Mouse (Mus musculus) heart, embryonic 13.5 days (tissue): ENCODE measurements at regions not wholly inside any gene's neighbourhood (a gene's known extent, or its start where the extent isn't known, plus 50 kb on each side); places are given as distances from the start of the nearest gene placed in this dataset.

Experiments used
- ATAC-seq: fragments of 200-750 bp; cut with Nextera tagmentation; 2 replicates; pipeline ENCODE4 v1.8.0; 2017; ENCODE audit warnings: moderate TSS enrichment; ENCODE audit not compliant: insufficient number of reproducible peaks, low FRiP score, low TSS enrichment; ENCODE audit errors: extremely low read depth
- H3K27ac ChIP-seq: fragments of 300-500 bp; sonication (generic); replicated peaks from 2 replicates; pipeline ENCODE4 v1.5.1; 2015; ENCODE audit warnings: moderate library complexity, mild to moderate bottlenecking, inconsistent platforms
- H3K27me3 ChIP-seq: fragments of 300-500 bp; sonication (generic); replicated peaks from 2 replicates; pipeline ENCODE4 v1.6.1; 2015; ENCODE audit warnings: mild to moderate bottlenecking, inconsistent platforms
- H3K36me3 ChIP-seq: fragments of 300-500 bp; sonication (generic); 2 replicates; pipeline ENCODE4 v1.6.1; 2015; ENCODE audit warnings: mild to moderate bottlenecking, inconsistent platforms
- H3K4me1 ChIP-seq: fragments of 300-500 bp; sonication (generic); 2 replicates; pipeline ENCODE4 v1.6.1; 2015; ENCODE audit warnings: inconsistent platforms
- H3K4me2 ChIP-seq: fragments of 300-500 bp; sonication (generic); 2 replicates; pipeline ENCODE4 v1.6.1; 2015; ENCODE audit warnings: inconsistent platforms, mild to moderate bottlenecking, moderate library complexity
- H3K4me3 ChIP-seq: fragments of 300-500 bp; sonication (generic); 2 replicates; pipeline ENCODE4 v1.5.1; 2015; ENCODE audit warnings: moderate library complexity, mild to moderate bottlenecking, inconsistent platforms
- H3K9ac ChIP-seq: fragments of 300-500 bp; sonication (generic); 2 replicates; pipeline ENCODE4 v1.6.1; 2015; ENCODE audit warnings: inconsistent platforms, mild to moderate bottlenecking, moderate library complexity
- H3K9me3 ChIP-seq: fragments of 300-500 bp; sonication (generic); 2 replicates; pipeline ENCODE4 v1.6.1; 2016; ENCODE audit warnings: inconsistent platforms
- WGBS: fragments of 180-500 bp; shearing (Covaris S2); methylation state at CpG from one replicate; pipeline ENCODE4 v1.1.7; 2015; ENCODE audit warnings: mixed read lengths; 5-methylcytosine and 5-hydroxymethylcytosine counted together

DNA sequence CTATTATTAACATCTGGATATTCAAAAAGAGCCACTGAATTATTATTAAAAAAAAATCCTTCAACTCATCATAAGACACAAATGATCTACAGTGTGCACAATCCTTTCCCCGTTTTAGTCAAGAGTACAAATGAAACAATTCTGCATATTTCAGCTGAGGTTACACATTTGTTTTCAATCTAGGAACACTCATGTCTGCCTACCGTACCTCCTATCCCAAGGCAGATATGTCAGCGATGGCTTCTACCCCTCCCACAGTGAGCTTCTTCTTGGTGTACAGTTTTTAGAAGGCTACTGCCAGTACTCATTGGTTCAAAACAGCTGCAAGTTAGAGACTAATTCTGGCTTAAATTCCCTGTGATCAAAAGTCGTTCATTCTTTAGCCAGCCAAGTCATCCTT, 382.7 kb upstream of the Npvf start:
- no peaks in the 10 kb centered on the region for H3K27me3 ChIP-seq
- ATAC-seq = no peak
- no peaks in the 10 kb centered on the region for H3K9me3 ChIP-seq
- H3K9ac ChIP-seq = no peak overlapping the region
- peaks cover 15% of the 10 kb centered on the region for H3K4me1 ChIP-seq
- H3K36me3 ChIP-seq = no peaks in the 10 kb centered on the region
- no peak overlapping the region for H3K4me3 ChIP-seq
- H3K27ac ChIP-seq = no peak overlapping the region
- H3K4me2 ChIP-seq = no peak overlapping the region
- WGBS = 61% methylated on average over 4 of the region's 4 CpGs

- Histone ChIP-seq H3K27me3 (peaks cover 3% of the 10 kb centered on the region; the same call in 1 of the 2 replicates), H3K9me3 (no peaks in the 10 kb centered on the region), H3K4me2 (no peak overlapping the region), H3K27ac (no peak overlapping the region), H3K9ac (no peak overlapping the region), H3K4me1 (0 out of 2 replicates have a peak, but pooled peaks cover 4% of the 10 kb centered on the region), H3K36me3 (no peaks in the 10 kb centered on the region), H3K4me3 (no peak overlapping the region)
- ATAC-seq = no peak
- WGBS = 86% methylated on average over 20 of the region's 20 CpGs
Observed at GRCm38 (mm10) chr6:51039486-51040180, 385.4 kb upstream of the Npvf start.

- no peak for ATAC-seq
- H3K9ac ChIP-seq = no peak overlapping the region
- no peak overlapping the region for H3K27ac ChIP-seq
- no peaks in the 10 kb centered on the region for H3K36me3 ChIP-seq
- no peak overlapping the region for H3K4me2 ChIP-seq
- H3K9me3 ChIP-seq = no peaks in the 10 kb centered on the region
- 0 out of 2 replicates have a peak, but pooled peaks cover 4% of the 10 kb centered on the region for H3K4me1 ChIP-seq
- WGBS = 83% methylated on average over 7 of the region's 7 CpGs
- peaks cover 3% of the 10 kb centered on the region; the same call in 1 of the 2 replicates for H3K27me3 ChIP-seq
- no peak overlapping the region for H3K4me3 ChIP-seq
Observed at GRCm38 (mm10) chr6:51043970-51044369, 388.5 kb upstream of the Nfe2l3 start.

DNA sequence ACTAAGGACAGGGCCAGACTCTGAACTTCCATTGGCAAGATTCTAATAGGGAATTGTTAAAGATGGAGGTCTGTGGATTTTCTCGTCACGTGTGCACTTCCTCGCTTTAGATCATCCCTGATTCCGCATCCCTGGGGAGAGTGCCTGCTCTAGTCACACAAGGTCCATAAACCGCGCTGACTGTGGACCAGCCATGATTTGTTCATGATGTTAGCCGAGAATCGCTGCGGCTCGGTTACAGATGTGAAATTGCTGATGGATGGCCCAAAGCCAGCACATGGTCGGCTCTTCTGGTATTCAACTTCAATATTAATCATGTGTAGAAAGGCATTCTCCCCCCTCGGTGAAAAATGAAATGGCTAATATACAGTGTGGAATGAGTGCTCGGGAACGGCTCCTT, 387.6 kb upstream of the Nfe2l3 start:
- no peak overlapping the region for H3K4me2 ChIP-seq
- 80% methylated on average over 14 of the region's 14 CpGs for WGBS
- no peaks in the 10 kb centered on the region for H3K36me3 ChIP-seq
- H3K9ac ChIP-seq = no peak overlapping the region
- H3K27ac ChIP-seq = no peak overlapping the region
- peaks cover 3% of the 10 kb centered on the region; the same call in 1 of the 2 replicates for H3K27me3 ChIP-seq
- no peaks in the 10 kb centered on the region for H3K9me3 ChIP-seq
- 0 out of 2 replicates have a peak, but pooled peaks cover 4% of the 10 kb centered on the region for H3K4me1 ChIP-seq
- H3K4me3 ChIP-seq = no peak overlapping the region
- ATAC-seq = no peak

DNA sequence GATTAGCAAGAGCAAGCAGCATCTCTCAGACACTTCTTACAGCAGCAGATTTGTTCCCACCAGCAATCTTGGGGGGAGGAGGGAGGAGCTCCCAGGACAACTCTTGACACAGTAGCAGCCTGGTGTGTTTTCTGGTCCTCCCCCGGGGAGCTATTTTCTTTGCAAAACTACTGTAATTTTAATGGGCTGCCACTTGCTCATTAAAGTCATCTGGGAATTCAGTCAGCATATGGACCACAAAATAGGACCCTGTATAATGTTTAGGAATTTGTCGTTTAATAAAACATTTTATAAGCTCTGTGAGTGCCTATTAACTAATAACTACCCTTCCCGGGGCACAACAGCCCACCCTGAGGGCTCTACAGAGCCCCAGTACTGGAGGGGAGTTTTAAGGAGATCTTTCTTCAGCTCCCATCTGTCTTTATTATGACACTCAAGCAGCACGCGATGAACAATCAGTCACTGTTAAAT, 380.0 kb upstream of the Nfe2l3 start:
- Histone ChIP-seq H3K9ac (no peak overlapping the region), H3K4me2 (no peak overlapping the region), H3K4me3 (no peak overlapping the region), H3K27ac (no peak overlapping the region), H3K27me3 (no peaks in the 10 kb centered on the region; the same call in 1 of the 2 replicates), H3K9me3 (no peaks in the 10 kb centered on the region), H3K36me3 (no peaks in the 10 kb centered on the region), H3K4me1 (peaks cover 8% of the 10 kb centered on the region)
- 65% methylated on average over 5 of the region's 5 CpGs for whole genome bisulfite sequencing
- ATAC-seq = no peak

DNA sequence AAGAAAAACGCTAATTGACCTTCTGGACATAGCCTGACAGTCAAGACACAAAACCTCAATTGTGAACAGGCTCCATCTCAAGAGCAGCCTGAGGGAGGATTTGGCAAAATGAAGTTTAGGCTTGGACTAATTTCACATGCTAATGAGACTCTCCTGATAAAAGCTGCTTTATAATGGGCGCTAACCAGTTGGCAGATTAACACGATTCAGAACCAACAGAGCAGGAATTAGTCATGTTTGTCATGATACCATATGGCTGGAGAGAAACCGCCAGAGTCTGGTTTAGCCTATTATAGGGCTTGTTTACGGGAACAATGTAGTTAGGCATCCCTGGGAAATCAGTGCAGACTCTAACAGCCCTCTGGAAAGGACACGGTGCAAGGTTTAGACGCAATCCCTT, 375.2 kb upstream of the Nfe2l3 start:
- no peak overlapping the region for H3K4me3 ChIP-seq
- no peaks in the 10 kb centered on the region for H3K9me3 ChIP-seq
- no peak overlapping the region for H3K9ac ChIP-seq
- H3K27ac ChIP-seq = no peak overlapping the region
- H3K4me1 ChIP-seq = peaks cover 23% of the 10 kb centered on the region
- H3K36me3 ChIP-seq = no peaks in the 10 kb centered on the region
- no peak for ATAC-seq
- 50% methylated on average over 7 of the region's 7 CpGs for WGBS
- H3K27me3 ChIP-seq = no peaks in the 10 kb centered on the region; the same call in 1 of the 2 replicates
- no peak overlapping the region for H3K4me2 ChIP-seq

- Histone ChIP-seq H3K36me3 (no peaks in the 10 kb centered on the region), H3K9ac (no peak overlapping the region), H3K27ac (no peak overlapping the region), H3K4me2 (no peak overlapping the region), H3K4me3 (no peak overlapping the region), H3K4me1 (peaks cover 22% of the 10 kb centered on the region), H3K9me3 (no peaks in the 10 kb centered on the region), H3K27me3 (no peaks in the 10 kb centered on the region; the same call in 1 of the 2 replicates)
- ATAC-seq = no peak
- WGBS = 65% methylated on average over 7 of the region's 7 CpGs
Observed at GRCm38 (mm10) chr6:51059923-51060847, 372.3 kb upstream of the Nfe2l3 start.

DNA sequence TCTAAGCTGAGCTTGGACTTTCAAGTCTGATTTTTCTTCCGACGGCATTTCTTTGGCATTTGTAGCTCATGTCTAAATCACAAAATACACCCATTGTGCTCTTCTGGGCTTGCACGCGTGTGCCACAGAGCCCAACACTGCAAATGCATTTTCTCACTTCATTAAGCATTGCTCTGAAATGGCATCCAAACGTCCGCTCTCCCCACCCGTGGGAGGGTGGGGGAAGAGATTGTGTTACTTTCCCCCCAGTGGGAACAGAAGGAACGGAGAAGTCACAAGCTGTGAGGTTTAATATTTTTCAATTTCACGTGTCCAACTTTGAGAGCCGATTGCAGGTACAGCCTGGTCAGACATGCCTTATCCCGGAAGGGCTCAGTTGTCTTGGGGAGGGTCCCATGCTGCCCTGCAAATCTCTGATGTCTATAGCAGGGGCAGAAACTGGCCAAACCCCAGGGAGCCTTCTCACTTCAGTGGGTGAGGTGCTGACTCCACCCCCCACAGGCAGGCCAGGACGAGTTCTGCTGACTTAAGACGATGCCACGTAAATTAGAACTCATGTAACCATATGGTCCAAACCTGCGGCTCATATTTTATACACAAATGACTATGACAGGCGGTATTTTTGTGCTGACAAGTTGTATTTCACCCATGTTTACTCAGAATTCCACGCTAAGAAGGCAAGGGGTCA, 371.5 kb upstream of the Nfe2l3 start:
- H3K27me3 ChIP-seq = no peaks in the 10 kb centered on the region
- no peaks in the 10 kb centered on the region for H3K36me3 ChIP-seq
- H3K9ac ChIP-seq = 0 out of 2 replicates have a peak overlapping the region, but pooled peaks have one; percentile 19
- 58% methylated on average over 17 of the region's 17 CpGs for WGBS
- no peaks in the 10 kb centered on the region for H3K9me3 ChIP-seq
- no peak overlapping the region for H3K27ac ChIP-seq
- no peak overlapping the region for H3K4me3 ChIP-seq
- no peak for ATAC-seq
- H3K4me2 ChIP-seq = no peak overlapping the region
- H3K4me1 ChIP-seq = peaks cover 26% of the 10 kb centered on the region

DNA sequence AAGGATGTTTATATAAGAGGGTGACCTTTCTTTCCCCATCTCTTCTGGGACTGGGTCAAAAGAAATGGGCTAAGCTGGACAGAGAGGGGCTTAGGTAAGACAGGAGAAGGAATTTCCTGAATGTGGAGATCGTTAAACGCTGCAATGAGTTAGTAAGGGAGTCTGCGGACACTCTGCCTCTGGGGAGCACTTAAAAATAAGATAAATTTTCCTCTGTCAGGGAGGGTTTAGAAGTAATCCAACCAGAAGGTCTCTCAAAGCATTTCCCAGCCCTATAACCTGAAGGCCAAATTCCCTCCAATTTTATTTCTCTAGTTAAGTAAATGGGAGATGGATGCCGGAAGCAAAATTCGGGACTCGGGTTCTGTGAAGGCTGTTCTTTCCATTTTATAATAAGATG, 367.3 kb upstream of the Nfe2l3 start:
- 55% methylated on average over 6 of the region's 6 CpGs for WGBS
- Histone ChIP-seq H3K36me3 (no peaks in the 10 kb centered on the region), H3K9ac (no peak overlapping the region), H3K4me3 (no peak overlapping the region), H3K4me1 (peaks cover 16% of the 10 kb centered on the region), H3K27me3 (0 out of 2 replicates have a peak, but pooled peaks cover 2% of the 10 kb centered on the region), H3K27ac (no peak overlapping the region), H3K9me3 (no peaks in the 10 kb centered on the region), H3K4me2 (no peak overlapping the region)
- no peak for ATAC-seq

DNA sequence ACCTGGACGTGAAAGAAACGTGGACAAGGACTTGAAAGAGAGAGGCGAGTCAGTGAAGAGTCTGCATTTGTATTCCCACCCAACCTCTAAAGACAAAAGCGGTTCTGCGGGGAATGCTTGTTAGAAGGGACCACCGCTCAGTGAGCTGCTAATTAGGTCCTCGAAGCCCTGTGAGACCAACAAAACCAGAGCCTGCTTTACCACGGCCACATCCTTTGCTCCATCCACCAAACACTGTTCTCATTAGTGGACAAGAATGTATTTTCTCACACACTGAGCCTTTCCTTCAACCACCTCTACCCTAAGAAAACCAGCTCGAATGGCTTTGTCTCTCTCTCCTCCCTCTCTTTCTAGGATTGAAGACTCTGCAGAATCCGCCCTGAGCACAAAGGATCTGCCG, 365.1 kb upstream of the Nfe2l3 start:
- H3K27me3 ChIP-seq = 0 out of 2 replicates have a peak, but pooled peaks cover 2% of the 10 kb centered on the region
- no peak for ATAC-seq
- H3K27ac ChIP-seq = no peak overlapping the region
- no peaks in the 10 kb centered on the region for H3K9me3 ChIP-seq
- H3K36me3 ChIP-seq = no peaks in the 10 kb centered on the region
- H3K4me2 ChIP-seq = no peak overlapping the region
- no peak overlapping the region for H3K9ac ChIP-seq
- peaks cover 10% of the 10 kb centered on the region; the same call in 1 of the 2 replicates for H3K4me1 ChIP-seq
- no peak overlapping the region for H3K4me3 ChIP-seq
- 84% methylated on average over 11 of the region's 11 CpGs for WGBS

- Histone ChIP-seq H3K27ac (no peak overlapping the region), H3K9ac (no peak overlapping the region), H3K4me1 (peaks cover 10% of the 10 kb centered on the region; the same call in 1 of the 2 replicates), H3K36me3 (no peaks in the 10 kb centered on the region), H3K9me3 (no peaks in the 10 kb centered on the region), H3K27me3 (0 out of 2 replicates have a peak, but pooled peaks cover 2% of the 10 kb centered on the region), H3K4me2 (no peak overlapping the region), H3K4me3 (no peak overlapping the region)
- no peak for ATAC-seq
- WGBS = 69% methylated on average over 5 of the region's 5 CpGs
Observed at GRCm38 (mm10) chr6:51069945-51070344, 362.5 kb upstream of the Nfe2l3 start.
